Mouse (Mus musculus) hindbrain, embryonic 15.5 days (tissue): ENCODE measurements at regions not wholly inside any gene's neighbourhood (a gene's known extent, or its start where the extent isn't known, plus 50 kb on each side); places are given as distances from the start of the nearest gene placed in this dataset.
A peak's percentile ranks its signal among the peaks of the same experiment; 100 is the strongest.

Source experiments
- ATAC-seq: fragments of 200-750 bp; cut with Nextera tagmentation; 2 replicates; pipeline ENCODE4 v1.8.0; 2017; ENCODE audit warnings: low read depth, moderate number of reproducible peaks, moderate TSS enrichment; ENCODE audit not compliant: low FRiP score
- H3K27ac ChIP-seq: fragments of 300-500 bp; sonication (generic); replicated peaks from 2 replicates; pipeline ENCODE4 v1.5.1; 2015; ENCODE audit warnings: mild to moderate bottlenecking, inconsistent platforms
- H3K27me3 ChIP-seq: fragments of 300-500 bp; sonication (generic); 2 replicates; pipeline ENCODE4 v1.6.1; 2015; ENCODE audit warnings: control low read depth, inconsistent platforms
- H3K36me3 ChIP-seq: fragments of 300-500 bp; sonication (generic); 2 replicates; pipeline ENCODE4 v1.6.1; 2015; ENCODE audit warnings: control low read depth, inconsistent platforms
- H3K4me1 ChIP-seq: fragments of 300-500 bp; sonication (generic); replicated peaks from 2 replicates; pipeline ENCODE4 v1.6.1; 2015; ENCODE audit warnings: control low read depth, inconsistent platforms
- H3K4me2 ChIP-seq: fragments of 300-500 bp; sonication (generic); 2 replicates; pipeline ENCODE4 v1.6.1; 2015; ENCODE audit warnings: moderate library complexity, mild to moderate bottlenecking, inconsistent platforms
- H3K4me3 ChIP-seq: fragments of 300-500 bp; sonication (generic); 2 replicates; pipeline ENCODE4 v1.5.1; 2015; ENCODE audit warnings: mild to moderate bottlenecking, inconsistent platforms
- H3K9ac ChIP-seq: fragments of 300-500 bp; sonication (generic); 2 replicates; pipeline ENCODE4 v1.6.1; 2015; ENCODE audit warnings: inconsistent platforms
- H3K9me3 ChIP-seq: fragments of 300-500 bp; sonication (generic); 2 replicates; pipeline ENCODE4 v1.6.1; 2016; ENCODE audit warnings: control low read depth, inconsistent platforms
- WGBS: fragments of 180-500 bp; shearing (Covaris S2); methylation state at CpG from one replicate; pipeline ENCODE4 v1.1.7; 2015; 5-methylcytosine and 5-hydroxymethylcytosine counted together

DNA sequence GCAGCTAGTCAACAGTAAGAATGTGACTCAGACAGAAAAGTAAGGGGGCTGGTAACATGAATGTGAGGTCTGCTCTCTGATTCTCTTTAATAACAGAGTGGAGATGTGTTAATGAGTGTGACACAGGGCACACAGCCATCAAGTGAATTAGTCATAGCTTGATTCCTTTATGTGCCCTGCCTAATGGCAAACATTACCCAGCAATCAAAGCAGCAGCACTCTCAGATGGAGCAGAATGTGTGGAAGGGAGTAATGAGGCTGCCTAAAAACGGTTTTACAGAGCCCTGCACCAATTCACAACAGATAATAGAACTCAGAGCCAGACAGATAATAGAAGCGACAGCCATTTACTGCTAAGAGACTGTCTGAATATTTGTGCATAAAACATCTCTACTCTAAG, 182.0 kb upstream of the Tprg start:
- Histone ChIP-seq H3K4me1 (no peaks in the 10 kb centered on the region; the same call in 1 of the 2 replicates), H3K27me3 (no peaks in the 10 kb centered on the region), H3K9me3 (no peaks in the 10 kb centered on the region), H3K4me3 (no peak overlapping the region), H3K4me2 (no peak overlapping the region), H3K27ac (no peak overlapping the region), H3K9ac (no peak overlapping the region), H3K36me3 (no peaks in the 10 kb centered on the region)
- 14% methylated on average over 2 of the region's 2 CpGs for WGBS
- ATAC-seq: peak; percentile 83

DNA sequence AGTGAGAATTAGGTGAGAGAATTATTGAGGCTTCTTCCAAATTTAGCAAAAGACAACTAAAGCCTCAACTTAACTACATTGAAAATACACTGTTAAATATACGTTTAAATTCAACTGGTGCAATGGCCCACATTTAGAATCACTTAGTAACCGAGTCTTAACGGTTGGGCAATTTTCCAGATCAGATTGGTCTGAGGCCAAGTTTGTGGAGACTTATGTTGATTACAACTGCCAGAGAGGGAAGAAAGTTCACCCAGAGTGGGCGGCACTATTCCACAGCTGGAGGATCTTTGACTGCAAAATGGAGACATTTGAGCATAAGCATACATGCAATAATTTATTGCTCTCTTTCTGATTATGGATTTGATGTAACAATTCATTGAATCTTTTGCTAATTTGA, 146.5 kb upstream of the Tprg start:
- Histone ChIP-seq H3K4me3 (no peak overlapping the region), H3K4me2 (no peak overlapping the region), H3K36me3 (no peaks in the 10 kb centered on the region), H3K27ac (no peak overlapping the region), H3K9me3 (0 out of 2 replicates have a peak, but pooled peaks cover 6% of the 10 kb centered on the region), H3K9ac (no peak overlapping the region), H3K27me3 (no peaks in the 10 kb centered on the region), H3K4me1 (no peaks in the 10 kb centered on the region)
- ATAC-seq: no peak
- WGBS: 60% methylated on average over 4 of the region's 4 CpGs

DNA sequence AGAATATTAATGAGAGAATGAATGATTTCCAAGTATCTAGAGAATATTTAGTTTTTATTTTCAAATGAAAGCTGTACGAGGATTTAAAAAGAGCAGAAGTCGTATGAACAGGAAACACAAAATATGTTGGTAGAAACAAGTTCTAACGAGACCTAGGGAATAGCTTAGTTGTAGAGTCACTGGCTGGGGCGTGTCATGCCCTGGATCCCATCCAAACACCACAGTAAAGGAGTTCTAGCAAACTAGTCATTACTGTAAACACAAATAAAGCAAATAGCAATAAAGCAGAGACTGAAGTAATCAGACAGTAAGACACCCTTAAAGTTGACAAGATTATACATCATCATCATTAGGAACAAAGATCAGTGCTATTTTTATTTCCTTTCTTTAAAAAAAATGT, 139.1 kb upstream of the Tprg start:
- WGBS: 87% methylated on average over 4 of the region's 4 CpGs
- no peak overlapping the region for H3K27ac ChIP-seq
- no peak overlapping the region for H3K9ac ChIP-seq
- H3K36me3 ChIP-seq: no peaks in the 10 kb centered on the region
- no peak overlapping the region for H3K4me3 ChIP-seq
- H3K27me3 ChIP-seq: no peaks in the 10 kb centered on the region
- no peak for ATAC-seq
- H3K4me2 ChIP-seq: no peak overlapping the region
- H3K9me3 ChIP-seq: 0 out of 2 replicates have a peak, but pooled peaks cover 6% of the 10 kb centered on the region
- H3K4me1 ChIP-seq: no peaks in the 10 kb centered on the region

DNA sequence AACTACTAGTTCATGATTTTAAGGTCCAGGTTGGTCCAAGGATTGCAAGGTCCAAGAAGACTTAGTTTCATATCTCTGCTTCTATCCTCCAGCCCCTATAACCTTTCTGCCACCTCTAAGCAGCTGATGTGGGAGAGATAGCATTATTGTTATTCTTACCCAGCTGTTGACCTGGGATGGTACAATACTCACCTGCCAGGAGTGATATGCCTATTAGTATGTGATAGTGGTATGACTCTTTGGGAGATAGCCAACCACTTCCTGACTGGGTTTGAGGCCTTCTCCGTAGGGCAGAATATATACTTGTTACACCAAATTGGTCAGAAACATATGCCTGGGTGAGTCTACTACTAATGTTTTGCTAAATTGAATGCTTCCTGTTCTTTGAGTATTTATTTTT, 137.4 kb upstream of the Tprg start:
- WGBS: 93% methylated on average over 1 of the region's 1 CpGs
- H3K4me2 ChIP-seq: no peak overlapping the region
- no peaks in the 10 kb centered on the region for H3K36me3 ChIP-seq
- H3K4me1 ChIP-seq: no peaks in the 10 kb centered on the region
- no peak overlapping the region for H3K4me3 ChIP-seq
- H3K27me3 ChIP-seq: no peaks in the 10 kb centered on the region
- no peak for ATAC-seq
- H3K27ac ChIP-seq: no peak overlapping the region
- H3K9me3 ChIP-seq: no peaks in the 10 kb centered on the region
- no peak overlapping the region for H3K9ac ChIP-seq

DNA sequence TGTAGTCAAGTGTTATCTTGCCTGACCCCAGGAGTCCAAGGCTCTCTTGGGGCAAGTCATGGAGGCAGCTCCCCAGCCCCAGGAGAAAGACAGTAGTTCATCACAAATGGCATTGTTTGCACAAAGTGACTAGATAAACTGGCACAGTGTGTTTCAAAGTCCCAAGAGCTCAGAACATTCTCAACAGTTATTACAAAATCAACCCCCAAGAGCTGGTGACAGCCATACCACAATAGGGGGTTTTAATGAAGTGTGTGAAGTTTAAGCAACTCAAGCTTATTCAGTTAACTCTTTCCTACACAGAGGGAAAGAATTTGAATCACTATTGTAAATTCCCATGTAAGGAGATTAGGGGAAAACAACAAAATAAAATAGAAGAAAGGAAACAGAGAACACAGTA, 109.7 kb upstream of the Tprg start:
- Histone ChIP-seq H3K36me3 (no peaks in the 10 kb centered on the region), H3K4me1 (no peaks in the 10 kb centered on the region)

DNA sequence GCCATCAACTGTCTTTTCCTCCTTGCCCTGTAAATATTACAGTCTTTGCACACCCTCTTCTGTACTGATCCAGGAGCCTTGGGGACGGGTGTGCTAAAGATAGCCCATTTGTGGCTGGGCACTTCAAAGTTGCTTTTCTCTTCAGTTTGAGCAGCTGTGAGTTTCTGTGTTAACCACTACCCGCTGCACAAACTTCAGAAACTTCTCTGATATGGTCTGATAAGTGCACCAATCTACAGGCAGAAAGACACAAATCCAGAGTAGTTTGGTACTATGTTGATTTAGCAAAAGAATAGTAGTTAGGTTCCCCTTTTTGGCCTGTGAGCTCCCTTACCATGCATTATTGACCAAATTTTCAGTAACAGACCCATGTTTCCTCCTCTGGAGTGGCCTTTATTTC, 108.6 kb upstream of the Tprg start:
- WGBS: 83% methylated on average over 2 of the region's 2 CpGs
- Histone ChIP-seq H3K4me2 (no peak overlapping the region), H3K9ac (no peak overlapping the region), H3K9me3 (no peaks in the 10 kb centered on the region), H3K4me3 (no peak overlapping the region), H3K27me3 (no peaks in the 10 kb centered on the region), H3K4me1 (no peaks in the 10 kb centered on the region), H3K27ac (no peak overlapping the region), H3K36me3 (no peaks in the 10 kb centered on the region)
- ATAC-seq: no peak

More for the DNA sequence above, 109.7 kb upstream of the Tprg start:
- no peak overlapping the region for H3K4me2 ChIP-seq
- no peak overlapping the region for H3K27ac ChIP-seq
- no peak for ATAC-seq
- H3K27me3 ChIP-seq: no peaks in the 10 kb centered on the region
- no peaks in the 10 kb centered on the region for H3K9me3 ChIP-seq
- H3K4me3 ChIP-seq: no peak overlapping the region
- no peak overlapping the region for H3K9ac ChIP-seq

DNA sequence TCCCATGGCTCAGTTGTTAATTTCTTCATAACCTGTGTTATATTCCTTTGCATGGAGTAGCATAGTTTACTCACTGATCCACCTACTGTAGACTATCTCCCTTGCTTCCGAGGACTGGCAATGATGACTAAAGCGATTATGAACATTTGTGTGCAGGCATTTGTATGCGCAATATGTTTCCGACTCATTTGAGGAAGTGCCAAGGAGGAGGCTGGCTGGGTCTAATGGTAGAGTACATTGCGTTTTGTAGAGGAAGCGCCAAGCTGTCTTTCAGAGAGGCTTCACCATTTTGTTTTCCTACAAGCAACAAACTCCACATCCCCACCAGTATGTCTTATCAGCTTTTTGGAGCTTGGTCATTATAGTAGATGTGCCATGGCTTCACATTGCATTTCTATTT, 104.7 kb upstream of the Tprg start:
- Histone ChIP-seq H3K4me3 (no peak overlapping the region), H3K4me2 (no peak overlapping the region), H3K9ac (no peak overlapping the region), H3K4me1 (no peaks in the 10 kb centered on the region), H3K36me3 (no peaks in the 10 kb centered on the region), H3K27ac (no peak overlapping the region), H3K9me3 (no peaks in the 10 kb centered on the region), H3K27me3 (no peaks in the 10 kb centered on the region)
- no peak for ATAC-seq
- 89% methylated on average over 6 of the region's 6 CpGs for WGBS

DNA sequence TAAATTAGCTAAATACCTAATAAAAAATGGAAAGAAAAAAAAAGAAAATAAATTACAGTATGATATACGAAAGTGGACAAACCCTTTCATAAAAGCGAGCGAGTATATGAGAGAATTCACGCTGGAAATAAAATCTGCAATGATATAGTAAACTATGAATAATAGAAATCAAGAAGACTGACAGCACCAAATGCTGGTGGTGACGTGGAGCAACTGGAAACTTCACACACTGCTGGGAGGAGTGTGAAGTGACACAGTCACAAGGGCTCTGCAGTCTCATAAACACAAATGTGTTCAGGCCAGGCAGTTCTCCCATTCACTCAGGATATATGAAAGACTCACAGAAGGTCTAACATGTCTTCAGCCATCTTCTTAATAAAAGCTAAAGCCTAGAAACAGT, 89.5 kb upstream of the Tprg start:
- WGBS: 90% methylated on average over 5 of the region's 5 CpGs
- H3K27me3 ChIP-seq: no peaks in the 10 kb centered on the region
- no peak overlapping the region for H3K4me2 ChIP-seq
- H3K4me1 ChIP-seq: no peaks in the 10 kb centered on the region
- H3K9me3 ChIP-seq: no peaks in the 10 kb centered on the region
- H3K36me3 ChIP-seq: no peaks in the 10 kb centered on the region
- no peak for ATAC-seq
- no peak overlapping the region for H3K27ac ChIP-seq
- H3K9ac ChIP-seq: no peak overlapping the region
- H3K4me3 ChIP-seq: no peak overlapping the region

DNA sequence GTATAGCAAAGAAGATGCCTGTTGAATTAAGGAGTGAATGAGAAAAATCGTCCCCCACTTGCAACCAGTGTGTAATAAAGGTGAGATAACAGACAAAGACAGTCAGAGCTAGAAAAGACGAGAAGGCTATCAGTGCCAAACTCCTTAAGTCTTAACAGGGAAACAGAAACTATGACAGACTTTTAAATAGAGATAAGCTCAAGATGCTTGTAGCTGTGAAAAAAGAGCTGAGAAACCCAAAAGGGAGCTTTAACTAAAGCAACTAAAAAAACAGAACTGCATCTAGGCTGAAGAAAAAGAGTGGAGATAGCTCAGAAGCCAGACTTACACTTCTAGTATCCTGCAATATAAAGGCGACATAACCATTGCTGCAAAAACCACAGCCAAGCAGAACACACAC, 87.8 kb upstream of the Tprg start:
- H3K4me3 ChIP-seq: no peak overlapping the region
- no peaks in the 10 kb centered on the region for H3K4me1 ChIP-seq
- H3K27me3 ChIP-seq: no peaks in the 10 kb centered on the region
- H3K27ac ChIP-seq: no peak overlapping the region
- WGBS: 80% methylated on average over 3 of the region's 3 CpGs
- no peak overlapping the region for H3K4me2 ChIP-seq
- no peaks in the 10 kb centered on the region for H3K9me3 ChIP-seq
- H3K36me3 ChIP-seq: no peaks in the 10 kb centered on the region
- ATAC-seq: no peak
- H3K9ac ChIP-seq: no peak overlapping the region

DNA sequence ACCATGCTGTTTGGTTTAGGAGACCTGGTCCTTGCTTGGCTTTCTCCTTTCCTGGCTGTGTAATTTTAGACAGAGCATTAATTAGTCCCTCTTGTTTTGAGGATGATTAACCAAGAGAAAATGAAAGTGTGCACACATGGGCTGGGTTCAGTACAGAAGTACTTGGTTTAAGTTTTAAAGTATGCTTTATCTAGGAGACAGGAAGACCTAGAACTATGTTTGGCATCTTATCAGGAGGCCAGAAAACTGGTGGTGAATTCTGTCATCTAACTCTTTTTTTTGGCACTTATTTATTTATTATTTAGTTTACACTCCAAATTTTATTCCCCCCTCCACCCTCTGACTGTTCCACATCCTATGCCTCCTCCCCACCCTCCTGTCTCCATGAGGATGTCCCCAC, 86.6 kb upstream of the Tprg start:
- Histone ChIP-seq H3K4me2 (no peak overlapping the region), H3K4me1 (no peaks in the 10 kb centered on the region), H3K36me3 (no peaks in the 10 kb centered on the region), H3K9me3 (no peaks in the 10 kb centered on the region), H3K4me3 (no peak overlapping the region), H3K27me3 (no peaks in the 10 kb centered on the region), H3K9ac (no peak overlapping the region), H3K27ac (no peak overlapping the region)
- ATAC-seq: no peak

DNA sequence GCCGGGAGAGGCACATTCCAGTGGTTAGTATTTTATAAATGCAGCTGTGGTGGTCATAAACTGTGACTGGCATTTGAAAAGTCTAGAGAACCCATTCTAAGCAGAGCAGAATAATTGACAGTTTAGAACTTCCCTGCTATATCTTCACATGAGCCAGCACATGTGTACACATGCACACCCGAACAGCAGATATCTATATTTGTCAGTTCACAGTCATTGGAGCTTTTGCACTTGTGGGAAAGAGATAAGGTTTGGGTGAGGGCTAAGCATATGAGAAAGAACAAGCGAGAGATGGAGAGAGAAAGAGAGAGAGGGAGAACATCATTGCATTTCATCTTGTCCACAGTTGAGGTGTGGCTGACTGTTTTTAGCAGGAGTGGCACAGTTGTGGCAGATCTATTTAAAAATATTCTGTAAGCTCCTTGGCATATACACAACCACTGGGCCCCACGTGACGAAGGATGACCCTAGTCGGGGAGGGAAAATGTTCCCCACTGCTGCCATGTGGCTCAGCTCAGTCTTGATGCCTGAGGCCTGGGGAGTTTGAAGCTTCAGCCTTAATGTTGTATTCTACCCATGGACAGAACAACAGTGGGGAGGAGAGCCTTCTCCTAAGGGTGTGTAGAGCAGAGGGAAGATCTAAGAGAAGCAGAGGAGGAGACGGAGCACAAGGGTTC, 85.4 kb upstream of the Tprg start:
- 91% methylated on average over 7 of the region's 7 CpGs for WGBS
- H3K4me3 ChIP-seq: no peak overlapping the region
- ATAC-seq: no peak
- no peaks in the 10 kb centered on the region for H3K4me1 ChIP-seq
- H3K4me2 ChIP-seq: no peak overlapping the region
- H3K27ac ChIP-seq: no peak overlapping the region
- no peaks in the 10 kb centered on the region for H3K27me3 ChIP-seq
- no peaks in the 10 kb centered on the region for H3K9me3 ChIP-seq
- H3K36me3 ChIP-seq: no peaks in the 10 kb centered on the region
- no peak overlapping the region for H3K9ac ChIP-seq

DNA sequence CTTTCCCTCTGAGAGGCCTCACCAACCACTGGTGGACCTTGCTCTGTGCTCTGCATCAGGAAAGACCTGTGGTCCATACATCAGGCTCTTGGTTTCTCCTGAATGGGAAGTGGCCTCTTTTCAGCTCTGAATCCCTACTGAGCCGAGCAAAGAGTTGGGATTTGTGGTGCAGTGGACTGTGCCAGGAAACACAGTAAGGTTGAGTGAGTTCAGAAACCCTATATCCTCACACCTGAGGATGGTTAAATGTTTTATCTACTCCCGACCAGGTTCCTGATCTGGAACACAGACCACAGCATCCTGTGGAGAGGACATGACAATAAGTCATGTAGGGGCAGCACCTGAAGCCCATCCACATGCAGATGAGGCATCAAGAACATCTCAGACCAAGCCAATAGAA, 73.4 kb upstream of the Tprg start:
- H3K27me3 ChIP-seq: no peaks in the 10 kb centered on the region
- no peak for ATAC-seq
- no peak overlapping the region for H3K4me2 ChIP-seq
- no peak overlapping the region for H3K4me3 ChIP-seq
- H3K36me3 ChIP-seq: no peaks in the 10 kb centered on the region
- WGBS: 61% methylated on average over 2 of the region's 2 CpGs
- no peaks in the 10 kb centered on the region for H3K9me3 ChIP-seq
- H3K4me1 ChIP-seq: no peaks in the 10 kb centered on the region
- H3K9ac ChIP-seq: no peak overlapping the region
- H3K27ac ChIP-seq: no peak overlapping the region

DNA sequence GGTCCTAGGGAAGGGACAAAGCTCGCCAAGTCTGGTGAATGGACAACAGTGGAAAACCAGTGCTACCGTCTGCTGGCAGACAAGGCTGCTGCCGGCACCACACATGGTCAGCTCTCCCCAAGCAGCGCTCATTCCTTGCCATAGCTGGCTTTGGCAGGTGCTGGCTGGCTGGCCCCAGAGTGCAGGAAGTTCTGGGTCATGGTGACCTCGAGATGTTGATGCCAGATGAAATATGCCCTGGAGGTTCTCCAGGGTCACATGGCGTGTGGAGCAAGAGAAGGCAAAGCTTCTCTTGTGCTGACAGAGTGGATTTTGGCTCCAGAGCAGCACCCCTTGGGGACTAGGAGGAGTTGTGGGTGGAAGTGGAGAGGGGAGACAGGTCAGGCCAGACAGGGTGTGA, 66.1 kb upstream of the Tprg start:
- no peak overlapping the region for H3K9ac ChIP-seq
- no peaks in the 10 kb centered on the region for H3K9me3 ChIP-seq
- no peak for ATAC-seq
- WGBS: 87% methylated on average over 6 of the region's 6 CpGs
- no peak overlapping the region for H3K4me2 ChIP-seq
- no peaks in the 10 kb centered on the region for H3K4me1 ChIP-seq
- H3K4me3 ChIP-seq: no peak overlapping the region
- no peaks in the 10 kb centered on the region for H3K27me3 ChIP-seq
- no peaks in the 10 kb centered on the region for H3K36me3 ChIP-seq
- no peak overlapping the region for H3K27ac ChIP-seq
